Mouse (Mus musculus) cerebellum, postnatal 4 days (tissue): ENCODE data around the gene Astn2.
A peak's percentile ranks its signal among the peaks of the same experiment; 100 is the strongest.

ENCODE experiments used
- DNase-seq, 2 experiments: peaks; one replicate each; pipeline ENCODE4 v3.0.0; 2022; ENCODE audit warnings: low spot score in 2 of 2, mixed read lengths in 1 of 2

The Astn2 gene

DNA sequence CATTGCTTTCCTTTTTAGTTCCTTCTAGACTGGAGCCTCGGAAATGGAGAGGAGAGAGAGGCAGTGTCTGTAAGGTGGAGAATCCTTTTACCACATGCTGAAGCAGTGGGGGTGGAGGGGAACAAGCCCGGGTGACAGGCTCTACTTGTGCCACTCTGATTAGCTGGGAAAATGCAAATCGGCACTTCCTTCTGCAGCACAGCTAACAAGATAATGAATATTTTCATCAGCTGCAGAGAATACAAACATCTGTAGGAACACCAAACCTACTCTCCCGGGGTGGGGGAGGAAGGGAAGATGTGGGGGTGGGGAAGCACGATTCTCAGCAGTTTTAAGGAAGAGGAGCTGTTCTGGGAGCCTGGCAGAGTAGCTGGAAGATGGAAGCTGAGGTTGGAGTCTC, 725.5 kb downstream of the Astn2 start:
- DNase-seq: no peak

DNA sequence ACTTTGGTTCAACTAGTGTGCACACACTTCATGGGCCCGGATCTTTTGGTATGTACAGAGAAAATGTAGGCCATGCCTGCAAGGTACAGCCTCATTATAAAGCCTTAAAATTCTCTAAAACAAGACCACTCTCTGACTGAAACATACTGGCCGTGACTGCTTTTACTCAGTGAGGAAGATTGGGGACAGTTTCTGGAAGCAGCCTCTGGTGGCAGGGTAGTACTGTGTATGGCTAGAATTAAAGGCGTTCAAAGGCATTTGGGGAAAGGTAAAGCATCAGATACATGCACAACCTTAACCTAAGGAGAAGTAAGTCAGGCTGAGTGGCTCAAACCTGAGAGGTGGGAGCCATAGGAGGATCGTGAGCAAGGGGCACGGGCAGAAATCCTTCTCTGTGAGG, 725.9 kb downstream of the Astn2 start:
- DNase-seq: no peak

DNA sequence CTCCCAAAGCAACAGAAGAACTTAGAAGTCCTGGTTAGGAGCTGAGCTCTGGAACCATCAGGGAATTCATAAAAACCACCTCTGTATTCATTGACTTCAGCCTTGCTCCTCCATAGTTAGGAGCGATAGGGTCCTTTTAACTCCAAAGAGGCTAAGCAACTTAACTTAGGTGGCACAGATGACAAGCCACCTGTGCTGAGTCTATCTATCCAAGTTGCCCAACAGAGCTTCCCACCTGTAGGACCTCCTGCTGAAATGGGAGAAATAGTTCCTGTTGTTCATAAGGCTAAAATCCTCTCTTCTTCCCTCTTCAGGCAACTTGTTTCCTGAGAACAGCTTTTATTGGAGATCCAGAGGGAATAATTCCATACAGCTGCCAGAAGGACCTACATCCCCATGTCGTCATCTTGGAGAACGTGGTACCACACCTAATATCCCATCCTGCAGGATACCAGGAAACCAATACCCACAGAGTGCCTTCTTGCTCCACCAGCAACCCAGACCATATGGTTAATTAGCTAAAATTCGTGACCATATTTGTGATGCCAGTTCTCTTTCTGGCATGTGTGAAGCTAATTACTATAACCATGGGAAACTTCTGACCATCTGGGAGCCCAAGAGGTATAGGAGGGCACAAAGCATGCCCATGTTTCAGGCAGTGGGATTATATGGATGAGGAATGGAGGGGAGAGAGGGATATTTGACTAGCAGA, 730.0 kb downstream of the Astn2 start:
- no peak for DNase-seq

DNA sequence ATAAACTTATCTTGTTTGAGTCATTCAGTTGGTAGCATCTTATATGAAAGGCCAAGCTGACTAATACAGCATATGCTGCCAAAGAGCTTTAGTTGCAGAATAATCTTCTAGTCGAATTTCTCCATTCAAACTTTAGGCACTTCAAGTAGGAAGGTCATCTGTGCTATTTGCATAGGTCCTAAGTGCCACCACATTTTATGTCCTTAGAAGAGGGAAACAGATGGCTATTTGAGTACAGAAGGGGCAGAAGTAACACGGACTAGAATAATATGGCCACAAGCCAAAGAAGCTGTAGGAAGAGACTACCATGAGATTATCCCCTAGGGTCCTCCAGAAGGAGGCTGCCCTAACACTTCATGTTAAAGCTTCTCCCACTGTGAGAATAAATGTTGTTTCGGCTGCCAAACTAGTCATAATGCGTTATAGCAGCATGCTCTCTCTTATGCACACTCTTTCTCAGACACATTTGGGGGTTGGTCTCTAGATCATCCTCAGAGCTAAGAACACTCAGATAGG, 730.9 kb downstream of the Astn2 start:
- no peak for DNase-seq

DNA sequence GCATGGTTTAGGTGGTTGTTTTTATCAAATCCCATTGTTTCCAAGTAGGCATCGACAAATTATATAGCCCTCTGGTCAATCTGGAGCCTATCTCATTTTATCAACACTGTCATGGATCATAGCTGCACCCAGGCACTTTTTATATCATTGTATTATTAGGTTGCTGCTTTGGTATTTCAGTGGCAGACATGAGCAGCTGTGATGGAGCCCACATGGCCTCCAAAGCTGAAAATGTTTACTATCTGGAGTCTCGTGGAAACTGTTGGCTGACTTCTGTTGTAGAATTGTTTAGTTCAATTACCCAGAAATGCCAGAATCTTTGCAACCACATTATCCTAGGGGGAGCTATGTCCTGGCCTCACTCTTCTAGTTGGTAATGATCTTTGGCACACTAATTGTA, 732.1 kb downstream of the Astn2 start:
- DNase-seq: no peak

DNA sequence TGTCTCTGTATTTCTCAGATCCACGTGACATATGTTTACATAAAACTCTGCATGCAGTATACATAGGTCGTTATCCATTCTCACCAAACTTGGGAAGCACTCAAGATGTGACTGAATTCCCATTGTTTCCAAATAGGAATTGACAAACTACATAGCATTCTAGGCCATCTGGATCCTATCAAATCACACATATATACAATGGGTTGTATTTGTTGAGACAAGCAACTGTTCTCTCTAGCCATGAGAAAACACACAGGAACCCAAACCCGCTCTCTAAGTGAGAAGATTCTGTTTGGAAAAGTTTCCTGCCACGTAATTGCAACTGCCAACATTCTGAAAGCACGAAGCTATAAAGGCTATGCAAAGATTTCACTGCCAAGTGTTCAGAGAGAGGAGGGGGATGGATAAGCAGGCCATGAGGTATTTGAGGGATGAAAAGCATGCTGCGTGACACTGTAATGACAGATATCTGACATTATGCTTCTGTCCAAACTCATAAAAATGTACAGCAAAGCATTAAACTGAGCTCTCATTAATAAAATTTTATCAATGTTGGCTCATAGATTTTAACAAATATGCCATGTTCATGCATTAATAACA, 732.7 kb downstream of the Astn2 start:
- DNase-seq: no peak

DNA sequence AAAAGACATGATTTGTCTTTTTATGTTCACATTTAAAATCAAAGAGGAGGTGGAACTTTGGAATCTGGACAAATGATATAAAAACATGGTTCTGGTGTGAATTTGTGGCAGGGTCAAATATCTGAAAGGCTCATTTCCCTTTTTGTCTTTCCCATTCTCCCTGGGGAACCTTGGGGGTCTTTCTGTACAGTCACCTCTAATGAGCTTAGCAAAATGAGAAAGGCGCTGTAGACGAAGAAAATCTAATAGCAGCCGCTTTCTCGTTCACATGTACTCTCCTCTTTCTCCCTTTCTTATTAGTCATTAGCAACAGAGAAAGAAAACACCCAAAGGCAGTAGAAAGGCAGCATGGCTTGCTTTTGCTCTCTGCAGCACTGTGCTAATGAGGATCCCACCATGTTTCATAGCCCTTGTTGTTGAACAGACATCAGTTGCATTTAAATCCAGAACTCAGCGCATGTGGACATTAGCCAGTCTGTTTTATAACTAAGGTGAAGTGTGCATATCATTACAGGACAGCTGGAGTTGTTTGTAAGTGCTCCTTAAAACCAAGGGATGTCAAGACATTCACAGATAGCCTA, 737.3 kb downstream of the Astn2 start:
- no peak for DNase-seq

DNA sequence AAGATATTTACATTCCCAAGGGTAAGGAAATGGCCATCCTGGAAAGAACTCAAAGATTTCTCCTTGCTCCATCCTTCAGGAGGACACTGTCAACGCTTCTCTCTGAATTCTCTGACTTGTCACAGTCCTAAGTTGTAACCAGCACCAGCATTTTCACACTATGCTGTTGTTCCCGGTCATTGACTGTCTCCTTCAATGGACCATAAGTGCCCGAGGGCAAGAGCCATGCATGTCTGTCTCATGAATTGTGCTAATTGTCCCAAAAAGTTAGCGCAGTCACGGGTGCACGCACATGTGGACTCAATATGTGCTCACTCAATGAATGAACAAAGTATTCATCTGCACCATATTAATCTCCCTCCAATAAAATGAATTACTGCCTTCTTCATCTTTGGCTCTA, 741.2 kb downstream of the Astn2 start:
- DNase-seq: no peak

DNA sequence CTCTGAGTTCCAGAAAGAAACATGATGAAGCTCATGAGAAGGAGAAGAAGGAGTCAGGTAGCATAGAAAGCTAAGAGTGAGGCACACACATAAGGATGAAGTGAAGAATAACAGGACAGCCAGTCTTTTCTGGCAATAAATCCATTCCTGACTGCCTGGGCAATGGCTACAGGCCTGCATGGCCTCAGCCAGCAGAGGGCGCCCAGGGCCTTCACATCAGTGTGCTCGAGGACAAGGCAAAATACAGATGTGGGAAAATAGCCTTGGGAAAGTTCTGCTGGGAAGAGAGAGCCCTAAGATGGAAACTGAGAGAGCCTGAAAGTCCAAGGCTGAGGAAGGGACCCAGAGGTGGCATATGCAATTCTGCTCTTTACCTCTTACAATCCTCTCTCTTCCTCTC, 749.7 kb downstream of the Astn2 start:
- DNase-seq: peak; percentile 65 to 87

DNA sequence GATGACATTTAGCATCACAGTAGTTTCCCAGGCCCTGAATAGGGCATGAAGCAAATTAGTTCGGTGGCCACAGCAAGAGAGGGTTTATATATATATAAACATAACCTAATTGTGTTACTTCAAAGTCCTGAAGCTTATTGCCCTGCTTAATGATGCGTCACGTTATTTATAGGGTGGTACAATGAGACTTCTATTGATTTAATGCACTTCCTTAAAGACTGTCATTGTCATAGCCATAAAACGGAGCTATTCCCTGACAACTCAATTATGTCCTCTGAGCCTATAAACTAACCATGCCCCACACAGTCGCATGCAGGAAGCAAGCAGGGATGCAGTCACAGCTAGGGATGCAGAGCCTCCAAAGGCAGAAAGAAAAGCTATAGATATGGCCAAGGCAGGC, 761.8 kb downstream of the Astn2 start:
- DNase-seq: no peak

DNA sequence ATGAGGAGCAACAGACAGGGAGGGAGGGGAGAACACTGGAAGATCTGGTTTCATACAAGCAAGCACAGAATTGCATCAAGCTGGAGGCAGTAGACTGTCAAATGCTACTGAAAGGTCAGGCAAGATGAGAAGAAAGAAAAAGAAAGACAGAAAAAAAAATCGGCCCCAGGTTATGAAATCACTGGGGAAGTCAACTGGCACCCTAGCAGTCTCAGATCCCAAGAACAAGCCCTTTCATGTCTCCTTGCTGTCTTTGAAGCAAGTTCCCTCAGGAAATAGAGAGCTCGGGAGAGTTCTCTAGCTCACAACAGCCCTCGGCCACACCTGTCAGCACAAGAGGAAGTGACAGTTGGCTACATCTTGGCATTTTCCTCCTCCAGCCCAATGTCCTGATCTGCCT, 766.2 kb downstream of the Astn2 start:
- DNase-seq: no peak

DNA sequence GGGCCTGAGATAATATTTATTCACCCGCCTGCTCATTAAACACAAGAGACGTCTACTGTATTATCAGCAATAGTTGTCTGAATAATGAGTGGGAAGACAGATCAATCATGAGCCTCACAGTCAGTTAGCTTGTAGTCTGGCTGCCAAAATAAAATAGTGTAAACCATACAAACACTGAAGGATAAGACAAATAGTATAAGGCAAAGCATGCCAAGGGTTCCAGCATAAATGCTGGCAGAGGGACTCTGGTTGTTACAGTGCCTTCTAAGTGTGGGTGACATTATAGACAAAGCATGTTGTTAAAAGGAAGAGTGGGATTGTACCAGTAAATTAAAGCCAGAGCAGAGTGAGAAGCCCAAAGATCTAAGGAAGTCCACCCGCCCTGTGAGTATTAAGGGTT, 784.3 kb downstream of the Astn2 start:
- DNase-seq: no peak

DNA sequence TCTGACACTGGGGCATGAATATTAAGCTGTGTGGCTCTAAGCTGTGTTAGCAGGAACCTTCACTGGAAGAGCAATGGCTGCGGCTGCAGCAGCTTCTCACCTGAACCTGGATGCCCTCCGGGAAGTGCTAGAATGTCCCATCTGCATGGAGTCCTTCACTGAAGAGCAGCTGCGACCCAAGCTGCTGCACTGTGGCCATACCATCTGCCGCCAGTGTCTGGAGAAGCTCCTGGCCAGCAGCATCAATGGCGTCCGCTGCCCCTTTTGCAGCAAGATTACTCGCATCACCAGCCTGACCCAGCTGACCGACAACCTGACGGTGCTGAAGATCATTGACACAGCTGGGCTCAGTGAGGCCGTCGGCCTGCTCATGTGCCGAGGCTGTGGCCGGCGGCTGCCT, 791.3 kb downstream of the Astn2 start:
- DNase-seq: no peak

DNA sequence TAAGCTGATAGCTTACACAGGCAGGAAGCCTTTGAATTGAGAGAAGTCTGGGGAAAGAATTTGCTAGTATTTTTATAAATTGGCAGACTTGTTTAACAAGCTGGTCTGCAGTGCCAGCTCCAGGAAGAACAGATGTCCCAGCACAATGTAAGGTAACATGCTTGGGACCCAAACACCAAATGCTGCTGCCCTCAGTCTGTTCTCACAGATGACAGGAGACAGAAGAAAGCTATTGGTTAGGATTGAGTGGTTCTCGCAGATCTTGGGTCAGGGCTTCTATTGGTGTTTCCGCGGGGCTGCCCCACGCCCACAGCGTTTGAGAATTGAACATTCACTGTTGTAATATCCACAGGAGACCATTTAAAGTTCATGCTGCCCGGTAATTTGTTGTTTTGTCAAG, 793.5 kb downstream of the Astn2 start:
- no peak for DNase-seq

DNA sequence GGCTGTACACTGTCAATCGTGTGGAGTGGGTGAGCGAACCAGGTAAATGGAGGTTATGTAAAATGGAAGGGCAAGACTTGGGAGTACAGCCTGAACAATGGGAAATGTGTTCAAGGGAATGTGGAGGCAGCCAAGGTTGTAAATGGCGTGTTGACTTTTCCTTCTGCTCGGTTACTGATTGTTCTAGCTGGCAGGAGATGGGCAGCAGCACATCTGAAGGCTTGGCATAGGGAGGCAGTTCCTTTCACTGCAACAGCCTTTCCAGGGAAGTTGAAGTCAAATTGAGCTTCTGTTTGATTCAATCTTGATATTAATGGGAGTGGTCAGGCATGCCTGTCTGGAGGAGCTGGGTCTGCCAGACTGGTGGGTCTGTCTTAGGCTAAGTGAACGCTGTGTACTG, 794.1 kb downstream of the Astn2 start:
- no peak for DNase-seq

DNA sequence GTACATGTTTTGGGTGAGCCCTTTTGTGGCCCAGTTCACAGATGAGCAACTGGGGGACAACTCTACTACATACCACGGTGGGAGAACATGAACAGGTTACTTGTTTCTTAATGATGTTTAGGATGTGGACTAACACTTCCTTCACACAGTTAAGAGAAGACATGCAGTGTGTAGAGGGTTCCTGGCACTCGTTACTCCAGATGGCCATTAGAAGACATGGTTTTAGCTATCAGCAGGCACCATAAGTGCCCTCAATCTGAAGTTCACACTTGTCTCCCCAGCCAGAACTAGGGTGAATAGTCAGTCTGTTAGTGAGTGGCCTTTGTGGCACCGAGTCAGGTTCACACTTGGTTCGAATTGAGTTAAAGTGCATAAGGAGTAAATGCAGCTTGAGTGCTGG, 796.3 kb downstream of the Astn2 start:
- no peak for DNase-seq

DNA sequence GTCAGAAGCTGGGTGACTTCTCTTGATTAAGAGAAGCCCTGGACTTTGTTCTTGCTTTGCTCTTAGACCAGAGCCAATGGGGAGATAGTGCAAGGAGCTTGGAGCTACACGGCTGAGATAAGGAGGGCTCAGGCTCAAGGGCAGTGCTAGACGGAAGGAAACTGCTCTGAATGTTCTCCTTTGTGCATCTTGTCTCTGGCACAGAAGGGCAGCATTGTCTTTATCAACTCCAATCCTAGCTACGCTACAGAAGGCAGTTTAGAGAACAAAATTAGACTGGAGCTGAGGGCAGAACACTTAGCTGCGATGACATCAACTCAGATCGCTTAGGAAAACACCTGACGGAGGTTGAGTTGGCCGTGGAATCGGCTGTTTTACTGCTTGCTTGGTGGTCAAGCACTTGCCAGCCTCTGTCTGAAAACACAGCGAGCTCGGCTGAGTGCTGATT, 797.2 kb downstream of the Astn2 start:
- no peak for DNase-seq

DNA sequence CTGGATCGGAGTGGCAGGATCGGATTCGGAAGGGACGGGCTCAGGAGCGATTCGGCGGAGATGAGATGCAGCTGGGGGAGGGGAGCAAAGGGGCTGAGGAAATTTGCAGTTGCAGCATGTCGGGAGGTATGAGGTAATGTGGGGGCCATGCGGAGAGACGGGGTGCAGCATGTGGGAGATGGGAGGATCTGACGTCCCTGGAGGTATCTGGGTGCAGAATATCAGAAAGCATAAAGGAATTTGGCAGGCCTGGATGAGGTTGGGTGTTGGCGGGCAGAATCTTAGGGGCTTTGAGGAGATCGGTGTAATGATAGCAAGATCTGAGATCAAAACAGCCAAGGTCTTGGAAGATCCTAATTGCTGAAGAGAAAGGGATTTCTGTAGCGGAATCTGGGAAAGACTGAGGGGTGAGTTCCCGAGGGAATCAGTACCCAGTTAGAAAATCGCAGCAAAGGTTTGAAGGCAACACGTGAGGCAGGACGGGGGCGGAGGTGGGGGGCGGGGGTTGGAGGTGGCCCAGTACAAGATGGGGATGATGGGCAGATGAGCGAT, 799.2 kb downstream of the Astn2 start:
- no peak for DNase-seq

DNA sequence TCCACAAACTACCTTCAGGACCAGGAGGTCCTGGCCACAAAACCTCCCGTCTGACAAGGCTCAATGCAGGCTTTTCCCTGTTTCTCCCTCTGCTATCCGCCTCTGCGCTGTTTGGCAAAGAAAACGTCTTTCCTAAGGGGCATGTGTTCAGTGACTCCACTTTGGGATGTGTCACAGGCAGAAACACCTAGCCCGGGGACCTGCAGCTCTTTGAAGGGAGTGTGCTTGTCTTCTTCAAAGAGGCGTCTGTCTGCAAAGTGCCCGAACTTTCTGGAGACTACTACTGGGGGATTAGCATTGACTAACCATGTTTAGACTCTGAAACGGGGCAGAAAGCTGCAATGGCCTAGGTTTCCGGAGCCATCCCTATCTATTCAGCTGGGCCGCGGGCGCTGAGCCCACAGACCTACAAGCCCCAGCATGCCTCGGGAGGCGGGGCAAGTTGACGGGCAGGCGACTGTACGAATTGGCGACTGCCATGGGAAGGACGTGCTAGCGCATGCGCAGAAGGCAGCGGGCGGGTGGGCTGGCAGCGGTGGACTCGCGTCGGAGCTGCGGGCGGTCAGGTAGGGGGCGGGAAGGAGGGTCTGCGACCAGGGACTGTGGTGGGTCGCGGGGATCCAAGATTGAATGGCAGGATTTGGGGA, 799.8 kb downstream of the Astn2 start, which contains the start of gene Trim32:
Trim32 (plus strand) TSS at position 483 of the 647 bp plus-strand sequence.
- peak; percentile 99 to 100 for DNase-seq

DNA sequence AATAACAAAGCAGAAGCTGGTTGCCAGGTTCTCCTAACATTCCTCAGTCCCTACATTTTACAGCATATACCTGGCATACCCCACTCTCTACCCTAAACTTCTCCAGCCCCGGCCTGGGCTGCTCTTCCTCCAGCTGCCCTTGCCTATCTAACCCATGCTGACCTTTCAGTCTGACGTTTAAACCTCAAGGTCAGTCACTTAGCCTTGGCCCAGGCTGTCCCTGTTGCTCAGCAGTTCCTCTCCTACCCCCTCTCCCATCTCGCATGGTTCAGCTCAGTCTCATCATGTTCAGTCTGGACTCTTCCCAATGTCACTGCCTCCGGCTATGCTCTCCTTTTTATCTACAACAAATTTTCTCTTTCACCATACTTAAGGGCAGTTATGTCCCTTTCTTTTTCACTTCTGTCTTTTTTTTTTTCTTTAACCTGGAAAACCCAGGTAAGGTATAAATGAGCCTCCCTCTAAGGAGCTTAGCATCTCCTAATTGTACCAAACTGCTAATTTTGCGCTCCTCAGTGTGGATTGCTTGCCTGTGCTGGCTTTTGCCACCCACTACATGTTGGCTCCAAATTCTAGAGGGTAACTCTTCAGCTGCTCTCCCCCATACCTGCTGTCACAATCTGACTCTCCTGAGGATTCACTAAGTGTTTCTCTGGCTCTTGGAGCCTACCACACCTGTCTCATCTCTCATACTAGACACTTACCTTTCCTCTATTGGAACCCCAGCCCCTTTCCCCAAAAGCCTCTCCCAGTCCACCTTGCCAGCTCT, 809.6 kb downstream of the Astn2 start:
- DNase-seq: no peak

DNA sequence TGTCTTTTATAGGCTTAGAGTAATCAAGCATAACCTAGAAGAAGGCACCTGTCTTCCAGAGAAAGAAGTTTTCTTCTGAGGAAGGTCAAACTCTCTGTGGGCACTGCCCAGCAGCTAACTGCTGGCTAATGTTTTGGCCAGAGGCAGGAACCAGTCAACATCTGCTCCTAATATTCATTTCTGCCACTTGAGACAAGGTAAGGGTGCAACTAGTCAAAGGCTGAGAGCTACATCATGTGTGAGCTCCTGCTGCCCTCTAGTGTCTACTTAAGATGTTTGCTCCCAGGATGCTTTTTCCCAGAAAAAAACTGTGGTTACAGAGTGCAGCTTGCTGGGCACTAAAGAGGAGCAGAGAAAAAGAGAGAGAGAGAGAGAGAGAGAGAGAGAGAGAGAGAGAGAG, 814.6 kb downstream of the Astn2 start:
- peak in 1 of 2 experiments; percentile 25 for DNase-seq
